32 mouse cellular contexts compared by ENCODE assay signal in genomic region chr16:49071316-49071715, GRCm38 (mm10). TPM values are rescaled to one million over a fixed set of nuclear protein-coding genes. Genes with fewer than 3 reads are reported as not detected.
DNase-seq lines count a peak whose midpoint lies in the region; ATAC-seq and TF ChIP-seq lines count a peak whose summit lies in the region.
"Had no signal": no experiment of that assay in that cellular context is flagged by ENCODE, and none has a peak within 500 bp of the region (broad histone marks: within the 10 kb centered on the region; RNA-seq: fewer than 3 reads in every experiment).

No protein-coding gene starts in this region.

- no peaks in the 10 kb centered on the region for H3K27me3 ChIP-seq in kidney, adult 2 months (replicated peaks; ENCODE audit: control insufficient read depth, insufficient read depth, low read length)
- H3K27me3 ChIP-seq in kidney, embryonic 14.5 days (ENCODE audit: control insufficient read depth, insufficient read depth, low read length) = no peaks in the 10 kb centered on the region
- no peaks in the 10 kb centered on the region for H3K27me3 ChIP-seq in kidney, postnatal 0 days (ENCODE audit: insufficient read depth, low read length)
- H3K27me3 ChIP-seq: CH12.LX; embryonic facial prominence, embryonic 13.5 days; forebrain, embryonic 12.5 days; forebrain, embryonic 15.5 days; heart, embryonic 12.5 days; heart, embryonic 15.5 days had no signal

- H3K27ac ChIP-seq in kidney, adult 2 months (ENCODE audit: insufficient read depth, low read depth, low read length) = no peak overlapping the region
- H3K27ac ChIP-seq in kidney, embryonic 14.5 days (ENCODE audit: low read depth, low read length) = no peak overlapping the region
- H3K27ac ChIP-seq in kidney, postnatal 0 days = no peak overlapping the region
- H3K27ac ChIP-seq: embryonic facial prominence, embryonic 10.5 days; embryonic facial prominence, embryonic 13.5 days; forebrain, embryonic 12.5 days; forebrain, embryonic 15.5 days; heart, embryonic 15.5 days; hindbrain, embryonic 14.5 days had no signal

- no peak overlapping the region for H3K4me2 ChIP-seq in kidney, embryonic 14.5 days (replicated peaks; ENCODE audit: low read depth, low read length)
- no peak overlapping the region for H3K4me2 ChIP-seq in kidney, postnatal 0 days (ENCODE audit: low read length)
- H3K4me2 ChIP-seq: embryonic facial prominence, embryonic 13.5 days; forebrain, embryonic 12.5 days; forebrain, embryonic 15.5 days; heart, embryonic 12.5 days; heart, embryonic 15.5 days; hindbrain, embryonic 14.5 days had no signal

- DNase-seq in kidney, adult 2 months = peak; percentile 20
- peak; percentile 87 for DNase-seq in kidney, postnatal 0 days (ENCODE audit: low spot score)
- no peak for DNase-seq in kidney, postnatal 25 days
- DNase-seq in 416B (ENCODE audit: low read depth) = peak; percentile 79
- no peak for DNase-seq in cerebellum, adult 8-10 months
- DNase-seq: adrenal gland, postnatal 10 days; adrenal gland, postnatal 36 days; B cell, adult 2 months; cerebellum, adult 18-20 months; cerebellum, adult 9-11 months; cerebellum, postnatal 25 days; embryo, embryonic 11 days; gastrocnemius, postnatal 25 days; heart, adult 18-20 months; heart, postnatal 10 days; heart, postnatal 36 days had no signal

- H3K9ac ChIP-seq in kidney, embryonic 14.5 days (ENCODE audit: low read depth, low read length) = no peak overlapping the region
- no peak overlapping the region for H3K9ac ChIP-seq in kidney, postnatal 0 days (ENCODE audit: low read depth, low read length)
- H3K9ac ChIP-seq: embryonic facial prominence, embryonic 13.5 days; forebrain, embryonic 12.5 days; forebrain, embryonic 15.5 days; heart, embryonic 12.5 days; heart, embryonic 15.5 days; hindbrain, embryonic 14.5 days had no signal

- 47% methylated on average over 3 of the region's 3 CpGs for WGBS in kidney, adult 2 months
- 45% methylated on average over 3 of the region's 3 CpGs for WGBS in kidney, embryonic 14.5 days
- WGBS in kidney, postnatal 0 days = 51% methylated on average over 3 of the region's 3 CpGs

- H3K4me1 ChIP-seq in kidney, adult 2 months (ENCODE audit: control insufficient read depth, insufficient read depth, low read length) = no peaks in the 10 kb centered on the region
- no peaks in the 10 kb centered on the region for H3K4me1 ChIP-seq in kidney, embryonic 14.5 days (ENCODE audit: control insufficient read depth, insufficient read depth, low read length)
- H3K4me1 ChIP-seq in kidney, postnatal 0 days (replicated peaks; ENCODE audit: insufficient read depth, low read length) = no peaks in the 10 kb centered on the region
- H3K4me1 ChIP-seq: embryonic facial prominence, embryonic 10.5 days; embryonic facial prominence, embryonic 13.5 days; forebrain, embryonic 12.5 days; forebrain, embryonic 15.5 days; heart, embryonic 12.5 days; heart, embryonic 15.5 days had no signal

- no peak overlapping the region for H3K4me3 ChIP-seq in kidney, adult 2 months (ENCODE audit: insufficient read depth, low read depth, low read length)
- H3K4me3 ChIP-seq in kidney, embryonic 14.5 days (ENCODE audit: low read length) = no peak overlapping the region
- H3K4me3 ChIP-seq in kidney, postnatal 0 days (replicated peaks; ENCODE audit: low read depth, low read length) = no peak overlapping the region
- H3K4me3 ChIP-seq: embryonic facial prominence, embryonic 10.5 days; embryonic facial prominence, embryonic 13.5 days; erythroblast, embryonic 14.5 days; forebrain, embryonic 12.5 days; forebrain, embryonic 15.5 days; heart, embryonic 12.5 days; heart, embryonic 15.5 days had no signal

- H3K9me3 ChIP-seq in kidney, embryonic 14.5 days (ENCODE audit: control insufficient read depth, low read length) = no peaks in the 10 kb centered on the region
- H3K9me3 ChIP-seq in kidney, postnatal 0 days (replicated peaks; ENCODE audit: low read length) = no peaks in the 10 kb centered on the region
- H3K9me3 ChIP-seq: embryonic facial prominence, embryonic 10.5 days; embryonic facial prominence, embryonic 13.5 days; forebrain, embryonic 12.5 days; forebrain, embryonic 15.5 days; G1E; heart, embryonic 12.5 days; heart, embryonic 15.5 days had no signal

- TF ChIP-seq POLR2A in kidney, adult 2 months (IDR thresholded peaks at IDR 0.05; ENCODE audit: low read depth, low read length) = no peak

- no peak for ATAC-seq in kidney, embryonic 14.5 days (ENCODE audit: low FRiP score, low TSS enrichment)
- ATAC-seq in kidney, postnatal 0 days (replicated peaks; ENCODE audit: low FRiP score, low read depth) = no peak
- peak; percentile 42 for ATAC-seq in megakaryocyte progenitor cell, adult 5-6 weeks (replicated peaks; ENCODE audit: poor library complexity)
- ATAC-seq: forebrain, embryonic 15.5 days; Patski had no signal

- no peak for TF ChIP-seq CTCF in kidney, adult 2 months (conservative IDR thresholded peaks at IDR 0.05; ENCODE audit: insufficient read depth, insufficient read length, low read depth, low read length)
- TF ChIP-seq CTCF in kidney, postnatal 0 days (IDR thresholded peaks at IDR 0.05; ENCODE audit: low read depth) = no peak

- H3K36me3 ChIP-seq in kidney, adult 2 months (ENCODE audit: control insufficient read depth, insufficient read depth, low read length) = no peaks in the 10 kb centered on the region
- no peaks in the 10 kb centered on the region for H3K36me3 ChIP-seq in kidney, embryonic 14.5 days (ENCODE audit: control insufficient read depth, insufficient read depth, low read length)
- H3K36me3 ChIP-seq in kidney, postnatal 0 days (ENCODE audit: insufficient read depth, low read length) = no peaks in the 10 kb centered on the region
- H3K36me3 ChIP-seq: embryonic facial prominence, embryonic 10.5 days; embryonic facial prominence, embryonic 13.5 days; forebrain, embryonic 12.5 days; forebrain, embryonic 15.5 days; G1E; heart, embryonic 12.5 days; heart, embryonic 15.5 days had no signal

RNA-seq across cellular contexts. Expression of gene Myh15, which starts 14.0 kb away (rescaled TPM):
- polyA plus RNA-seq in kidney, adult 2 months (2012; rRNA removed) = not detected in 2 replicates
- polyA plus RNA-seq in kidney, embryonic 14.5 days (2014; fragmentation: Nextera tagmentation; extraction: Ambion mirVana) = not detected in 2 replicates
- not detected in 2 replicates for polyA plus RNA-seq in kidney, postnatal 0 days (2015; fragmentation: Nextera tagmentation; extraction: Ambion mirVana)
- total RNA-seq in megakaryocyte progenitor cell, adult 5-6 weeks (2015) = not detected in 2 replicates
- not detected in 2 replicates for total RNA-seq in megakaryocyte progenitor cell, adult 5-6 weeks (2017)
- total RNA-seq: adrenal gland, adult 18-20 months; adrenal gland, postnatal 10 days; adrenal gland, postnatal 36 days; gastrocnemius, postnatal 25 days; heart, adult 18-20 months; heart, postnatal 10 days; heart, postnatal 36 days had no signal
- polyA plus RNA-seq: embryonic facial prominence, embryonic 13.5 days; erythroblast, embryonic 14.5 days; G1E; gonadal fat pad, adult 2 months; heart, embryonic 15.5 days; hindbrain, embryonic 11.5 days; Patski had no signal

Comparison
In these comparisons a context has a peak if more than half of its experiments do, and no peak if none do; other contexts are left out.
1. DNase-seq: peak in kidney, adult 2 months (single experiment), kidney, postnatal 0 days (single experiment) and 416B (single experiment); none in kidney, postnatal 25 days (0 of 2) and cerebellum, adult 8-10 months (single experiment).